Mouse (Mus musculus) kidney, embryonic 16.5 days (tissue): ENCODE measurements at regions not wholly inside any gene's neighbourhood (a gene's known extent, or its start where the extent isn't known, plus 50 kb on each side); places are given as distances from the start of the nearest gene placed in this dataset.

Experiments
- ATAC-seq: fragments of 200-750 bp; cut with Nextera tagmentation; 2 replicates; pipeline ENCODE4 v1.8.0; 2017; ENCODE audit warnings: moderate TSS enrichment; ENCODE audit not compliant: low FRiP score, low TSS enrichment
- H3K27ac ChIP-seq: fragments of 300-500 bp; sonication (generic); 2 replicates; pipeline ENCODE4 v1.5.1; 2014; ENCODE audit warnings: low read length
- H3K27me3 ChIP-seq: fragments of 300-500 bp; sonication (generic); 2 replicates; pipeline ENCODE4 v1.6.1; 2014; ENCODE audit warnings: low read length, control low read depth, mixed read lengths; ENCODE audit not compliant: insufficient read depth
- H3K36me3 ChIP-seq: fragments of 300-500 bp; sonication (generic); 2 replicates; pipeline ENCODE4 v1.6.1; 2014; ENCODE audit warnings: low read length, control low read depth, mixed read lengths; ENCODE audit not compliant: insufficient read depth
- H3K4me1 ChIP-seq: fragments of 300-500 bp; sonication (generic); 2 replicates; pipeline ENCODE4 v1.6.1; 2014; ENCODE audit warnings: low read length, control low read depth, mixed read lengths; ENCODE audit not compliant: insufficient read depth
- H3K4me2 ChIP-seq: fragments of 300-500 bp; sonication (generic); replicated peaks from 2 replicates; pipeline ENCODE4 v1.6.1; 2014; ENCODE audit warnings: low read depth, low read length
- H3K4me3 ChIP-seq: fragments of 300-500 bp; sonication (generic); 2 replicates; pipeline ENCODE4 v1.5.1; 2014; ENCODE audit warnings: mild to moderate bottlenecking, low read length
- H3K9ac ChIP-seq: fragments of 300-500 bp; sonication (generic); replicated peaks from 2 replicates; pipeline ENCODE4 v1.6.1; 2014; ENCODE audit warnings: low read length
- H3K9me3 ChIP-seq: fragments of 300-500 bp; sonication (generic); 2 replicates; pipeline ENCODE4 v1.6.1; 2016; ENCODE audit warnings: low read length, control low read depth
- WGBS: fragments of 180-500 bp; shearing (Covaris S2); extraction: QIAGEN DNeasy Blood & Tissue Kit; methylation state at CpG from one replicate; pipeline ENCODE4 v1.1.7; 2014; 5-methylcytosine and 5-hydroxymethylcytosine counted together

GRCm38 (mm10) chr13:115630603-115631002 lies 528.8 kb upstream of the Itga1 start:
- Histone ChIP-seq H3K4me2 (no peak overlapping the region), H3K27ac (no peak overlapping the region), H3K4me3 (no peak overlapping the region), H3K9me3 (no peaks in the 10 kb centered on the region), H3K36me3 (no peaks in the 10 kb centered on the region), H3K9ac (no peak overlapping the region), H3K4me1 (no peaks in the 10 kb centered on the region), H3K27me3 (no peaks in the 10 kb centered on the region)
- 55% methylated on average over 2 of the region's 2 CpGs for WGBS
- no peak for ATAC-seq

GRCm38 (mm10) chr13:115613174-115613573 lies 511.4 kb upstream of the Itga1 start:
- WGBS = 73% methylated on average over 6 of the region's 6 CpGs
- no peak for ATAC-seq
- Histone ChIP-seq H3K27ac (no peak overlapping the region), H3K4me1 (no peaks in the 10 kb centered on the region), H3K9ac (no peak overlapping the region), H3K4me2 (no peak overlapping the region), H3K4me3 (no peak overlapping the region), H3K9me3 (no peaks in the 10 kb centered on the region), H3K27me3 (no peaks in the 10 kb centered on the region), H3K36me3 (no peaks in the 10 kb centered on the region)

DNA sequence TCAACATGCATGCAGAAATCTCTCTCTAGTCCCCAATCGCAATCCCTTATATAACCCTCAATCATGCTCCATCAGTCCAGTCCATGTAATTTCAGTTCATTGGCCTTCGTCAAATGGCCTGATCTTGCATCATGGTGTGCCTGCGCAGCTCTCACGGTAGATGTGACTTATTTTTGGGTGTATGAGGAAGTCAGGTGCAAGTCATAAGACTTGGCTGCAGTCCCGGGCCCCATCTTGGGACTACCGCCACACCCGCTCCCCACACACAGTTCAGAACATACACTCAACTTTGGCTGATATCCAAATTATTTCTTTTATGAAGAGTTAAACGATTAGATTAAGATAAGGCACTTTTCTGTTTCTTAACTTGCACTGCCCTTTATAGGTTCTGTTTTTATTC lies 504.7 kb upstream of the Itga1 start:
- no peaks in the 10 kb centered on the region for H3K36me3 ChIP-seq
- WGBS = 80% methylated on average over 8 of the region's 8 CpGs
- no peaks in the 10 kb centered on the region for H3K4me1 ChIP-seq
- H3K9ac ChIP-seq = no peak overlapping the region
- no peaks in the 10 kb centered on the region for H3K27me3 ChIP-seq
- H3K27ac ChIP-seq = no peak overlapping the region
- no peak for ATAC-seq
- no peaks in the 10 kb centered on the region for H3K9me3 ChIP-seq
- H3K4me2 ChIP-seq = no peak overlapping the region
- H3K4me3 ChIP-seq = no peak overlapping the region

DNA sequence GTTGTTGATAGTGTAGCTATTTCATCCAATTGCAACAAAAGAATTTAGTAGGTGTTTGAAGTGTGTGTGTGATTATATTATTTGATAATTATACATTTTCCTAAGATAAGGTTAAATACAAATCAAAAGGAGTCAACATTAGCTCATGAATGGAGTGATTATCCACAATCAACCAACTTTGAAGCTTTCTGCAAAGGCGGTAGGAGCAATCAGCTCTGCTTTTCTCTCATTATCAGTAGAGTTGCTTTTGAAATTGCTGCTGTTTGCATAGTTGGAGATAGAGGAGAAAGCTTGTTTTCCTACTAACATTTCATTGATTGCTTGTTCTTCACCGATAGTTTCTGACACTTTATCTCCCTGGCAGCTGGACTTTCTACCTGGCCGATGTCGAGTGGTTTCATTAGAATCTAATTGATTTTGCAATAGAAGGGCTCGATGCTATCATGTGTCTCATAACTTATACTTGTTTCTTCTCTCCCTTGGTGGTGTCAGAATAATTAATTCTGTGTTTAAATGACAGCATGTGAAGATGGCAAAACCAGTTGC lies 493.4 kb upstream of the Itga1 start:
- Histone ChIP-seq H3K4me2 (no peak overlapping the region), H3K9ac (no peak overlapping the region), H3K9me3 (no peaks in the 10 kb centered on the region), H3K36me3 (no peaks in the 10 kb centered on the region), H3K27ac (no peak overlapping the region), H3K4me1 (no peaks in the 10 kb centered on the region), H3K4me3 (no peak overlapping the region), H3K27me3 (no peaks in the 10 kb centered on the region)
- no peak for ATAC-seq
- WGBS = 68% methylated on average over 5 of the region's 5 CpGs

DNA sequence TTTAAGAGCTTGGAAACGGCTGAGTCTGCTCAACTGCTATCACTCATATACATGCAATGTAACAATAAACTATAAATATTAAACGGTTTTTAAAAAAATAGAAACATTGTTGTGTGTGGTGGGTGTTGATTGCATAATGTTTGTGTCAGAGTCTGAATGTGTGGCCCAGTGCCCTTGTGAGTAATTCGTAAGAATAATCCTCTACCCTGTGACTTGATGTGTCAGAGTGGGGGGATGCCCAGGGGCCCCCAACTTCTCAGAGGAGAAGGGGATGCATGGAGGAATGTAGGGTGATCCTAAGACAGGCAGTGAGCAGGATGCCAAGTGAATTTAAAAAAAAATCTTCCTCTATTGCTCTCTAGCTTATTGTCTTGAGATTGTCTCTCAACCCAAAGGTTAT lies 474.2 kb upstream of the Itga1 start:
- ATAC-seq = no peak
- 82% methylated on average over 3 of the region's 3 CpGs for WGBS
- no peaks in the 10 kb centered on the region for H3K4me1 ChIP-seq
- no peak overlapping the region for H3K27ac ChIP-seq
- H3K4me3 ChIP-seq = no peak overlapping the region
- H3K4me2 ChIP-seq = no peak overlapping the region
- no peak overlapping the region for H3K9ac ChIP-seq
- no peaks in the 10 kb centered on the region for H3K27me3 ChIP-seq
- H3K9me3 ChIP-seq = no peaks in the 10 kb centered on the region
- H3K36me3 ChIP-seq = no peaks in the 10 kb centered on the region

- no peak overlapping the region for H3K9ac ChIP-seq
- no peak overlapping the region for H3K27ac ChIP-seq
- no peak for ATAC-seq
- H3K4me2 ChIP-seq = no peak overlapping the region
- WGBS = 88% methylated on average over 6 of the region's 6 CpGs
- H3K36me3 ChIP-seq = no peaks in the 10 kb centered on the region
- no peaks in the 10 kb centered on the region for H3K9me3 ChIP-seq
- no peaks in the 10 kb centered on the region for H3K4me1 ChIP-seq
- no peak overlapping the region for H3K4me3 ChIP-seq
- H3K27me3 ChIP-seq = no peaks in the 10 kb centered on the region
Measured at GRCm38 (mm10) chr13:115575052-115575891, 473.5 kb upstream of the Itga1 start.

DNA sequence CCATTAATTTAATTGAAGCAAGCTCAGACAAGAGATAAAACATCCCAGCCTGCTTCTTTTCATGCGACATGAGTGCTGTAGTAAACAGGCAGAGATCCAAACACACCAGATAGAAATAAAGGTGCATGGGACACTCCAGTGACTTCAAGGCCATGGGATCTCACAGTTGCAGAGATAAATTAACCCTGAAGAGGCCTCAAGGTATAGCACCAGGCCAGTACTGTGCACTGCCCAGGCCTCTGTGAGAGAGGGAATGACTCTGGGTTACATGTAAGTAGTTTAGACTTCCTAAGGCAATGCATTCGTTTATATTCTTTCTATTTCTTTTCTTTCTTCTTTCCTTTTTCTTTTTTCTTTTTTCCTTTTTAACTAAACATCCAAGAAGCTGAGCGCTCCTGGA lies 439.4 kb upstream of the Itga1 start:
- ATAC-seq = no peak
- Histone ChIP-seq H3K27ac (no peak overlapping the region), H3K9ac (no peak overlapping the region), H3K4me1 (no peaks in the 10 kb centered on the region), H3K9me3 (no peaks in the 10 kb centered on the region), H3K27me3 (no peaks in the 10 kb centered on the region), H3K4me2 (no peak overlapping the region), H3K4me3 (no peak overlapping the region), H3K36me3 (no peaks in the 10 kb centered on the region)
- 72% methylated on average over 3 of the region's 3 CpGs for WGBS

DNA sequence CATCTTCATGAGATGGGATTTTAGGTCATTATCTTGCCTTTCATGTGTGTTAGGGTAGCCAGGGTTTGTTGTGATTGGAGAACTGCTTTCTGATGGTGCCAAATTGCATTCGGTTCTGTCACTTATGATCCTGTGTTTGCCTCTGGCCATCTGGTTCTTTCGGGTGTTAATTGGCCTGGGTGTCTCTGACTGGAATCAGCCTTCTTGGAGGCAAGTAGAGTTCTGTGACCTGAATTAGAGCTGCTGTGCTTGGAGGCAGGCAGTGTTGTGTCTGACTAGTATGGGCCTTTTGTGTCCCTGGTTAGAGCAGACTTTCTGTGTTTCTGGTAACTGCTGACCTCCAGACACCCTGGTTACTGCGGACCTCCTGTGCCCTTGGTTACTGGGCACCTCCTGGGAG lies 434.1 kb upstream of the Itga1 start:
- no peaks in the 10 kb centered on the region for H3K36me3 ChIP-seq
- no peak overlapping the region for H3K27ac ChIP-seq
- no peak overlapping the region for H3K9ac ChIP-seq
- H3K27me3 ChIP-seq = no peaks in the 10 kb centered on the region
- no peaks in the 10 kb centered on the region for H3K4me1 ChIP-seq
- no peak for ATAC-seq
- H3K9me3 ChIP-seq = no peaks in the 10 kb centered on the region
- no peak overlapping the region for H3K4me2 ChIP-seq
- no peak overlapping the region for H3K4me3 ChIP-seq
- 53% methylated on average over 3 of the region's 3 CpGs for WGBS

- Histone ChIP-seq H3K27ac (no peak overlapping the region), H3K27me3 (no peaks in the 10 kb centered on the region), H3K9me3 (no peaks in the 10 kb centered on the region), H3K4me1 (no peaks in the 10 kb centered on the region), H3K4me2 (no peak overlapping the region), H3K36me3 (no peaks in the 10 kb centered on the region), H3K9ac (no peak overlapping the region), H3K4me3 (no peak overlapping the region)
- no peak for ATAC-seq
- WGBS = 52% methylated on average over 8 of the region's 8 CpGs
Measured at GRCm38 (mm10) chr13:115513914-115514313, 412.1 kb upstream of the Itga1 start.

DNA sequence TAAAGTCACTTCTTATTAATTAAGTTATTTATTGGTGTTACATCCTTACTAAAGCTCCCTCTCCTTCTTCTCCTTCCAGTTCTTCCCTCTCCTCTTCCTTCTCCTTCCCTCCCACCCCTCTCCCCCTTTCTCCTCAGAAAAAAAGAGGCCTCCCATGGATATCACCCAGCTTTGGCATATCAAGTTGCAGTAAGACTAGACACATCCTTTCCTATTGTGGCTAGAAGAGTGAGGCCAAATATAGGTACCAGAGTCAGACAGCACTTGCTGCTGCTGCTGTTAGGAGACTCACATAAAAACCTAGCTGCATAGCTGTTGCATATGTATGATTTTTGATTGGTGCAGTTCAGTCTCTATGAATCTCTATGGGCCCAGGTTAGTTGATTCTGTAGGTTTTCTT lies 410.4 kb upstream of the Itga1 start:
- no peaks in the 10 kb centered on the region for H3K27me3 ChIP-seq
- H3K4me1 ChIP-seq = no peaks in the 10 kb centered on the region
- peak; percentile 69; the same call in 1 of the 2 replicates for ATAC-seq

More for the DNA sequence above, 410.4 kb upstream of the Itga1 start:
- Histone ChIP-seq H3K4me3 (no peak overlapping the region), H3K36me3 (no peaks in the 10 kb centered on the region), H3K9ac (no peak overlapping the region), H3K9me3 (no peaks in the 10 kb centered on the region), H3K4me2 (no peak overlapping the region), H3K27ac (no peak overlapping the region)
